Mouse (Mus musculus): ENCODE data around the gene Hpcal4. TPM values are rescaled to one million over a fixed set of nuclear protein-coding genes. Genes with fewer than 3 reads are reported as not detected.
A peak's percentile ranks its signal among the peaks of the same experiment; 100 is the strongest.

The Hpcal4 gene
- polyA plus RNA-seq, 1 experiment from 2014 or later = 19.9 TPM

GRCm38 (mm10) chr4:123213975-123214374 lies 30.9 kb downstream of the Hpcal4 start:
- H3K27me3 ChIP-seq (replicated peaks; ENCODE audit: control insufficient read depth, insufficient read depth, low read length) = no peaks in the 10 kb centered on the region
- no peaks in the 10 kb centered on the region for H3K36me3 ChIP-seq (ENCODE audit: control insufficient read depth, insufficient read depth, low read length)
- H3K27ac ChIP-seq (ENCODE audit: low read depth, low read length) = no peak overlapping the region
- WGBS = 94% methylated on average over 9 of the region's 9 CpGs
- no peaks in the 10 kb centered on the region for H3K9me3 ChIP-seq (replicated peaks; ENCODE audit: control insufficient read depth, low read length)
- H3K4me2 ChIP-seq (ENCODE audit: low read length) = no peak overlapping the region
- H3K4me3 ChIP-seq (ENCODE audit: low read depth, low read length) = no peak overlapping the region
- DNase-seq (ENCODE audit: low spot score) = no peak
- no peak for ATAC-seq
- no peak overlapping the region for H3K9ac ChIP-seq (ENCODE audit: low read length)
- no peaks in the 10 kb centered on the region for H3K4me1 ChIP-seq (ENCODE audit: control insufficient read depth, insufficient read depth, low read length)

DNA sequence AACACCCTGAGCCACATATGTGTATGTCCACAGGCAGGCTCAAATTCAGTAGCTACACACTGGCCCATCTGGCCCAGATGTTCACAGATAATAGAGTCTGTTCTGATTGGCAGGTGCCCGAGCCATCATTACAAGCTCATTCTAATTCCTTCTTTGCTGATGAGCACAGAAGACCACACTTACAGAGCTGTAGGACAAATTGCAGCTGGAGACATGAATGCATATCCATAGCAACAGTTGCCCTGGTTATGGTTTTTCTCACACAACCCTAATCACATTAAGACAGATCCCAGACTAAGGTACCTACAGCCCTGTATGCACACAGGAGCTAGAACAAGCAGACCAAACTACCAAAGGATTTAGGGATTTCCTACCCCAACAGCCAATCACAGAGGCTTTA lies 32.3 kb downstream of the Hpcal4 start:
- H3K36me3 ChIP-seq (ENCODE audit: control insufficient read depth, insufficient read depth, low read length) = no peaks in the 10 kb centered on the region
- 0 out of 2 replicates have a peak overlapping the region, but pooled peaks have one; percentile 60 for H3K27ac ChIP-seq (ENCODE audit: low read depth, low read length)
- ATAC-seq = peak; percentile 63; the same call in 1 of the 2 replicates
- no peaks in the 10 kb centered on the region for H3K9me3 ChIP-seq (replicated peaks; ENCODE audit: control insufficient read depth, low read length)
- H3K9ac ChIP-seq (ENCODE audit: low read length) = no peak overlapping the region
- WGBS = 74% methylated on average over 1 of the region's 1 CpGs
- DNase-seq (ENCODE audit: low spot score) = peak; percentile 55
- no peak overlapping the region for H3K4me2 ChIP-seq (ENCODE audit: low read length)
- H3K4me1 ChIP-seq (ENCODE audit: control insufficient read depth, insufficient read depth, low read length) = no peaks in the 10 kb centered on the region
- no peak overlapping the region for H3K4me3 ChIP-seq (ENCODE audit: low read depth, low read length)
- H3K27me3 ChIP-seq (replicated peaks; ENCODE audit: control insufficient read depth, insufficient read depth, low read length) = no peaks in the 10 kb centered on the region

DNA sequence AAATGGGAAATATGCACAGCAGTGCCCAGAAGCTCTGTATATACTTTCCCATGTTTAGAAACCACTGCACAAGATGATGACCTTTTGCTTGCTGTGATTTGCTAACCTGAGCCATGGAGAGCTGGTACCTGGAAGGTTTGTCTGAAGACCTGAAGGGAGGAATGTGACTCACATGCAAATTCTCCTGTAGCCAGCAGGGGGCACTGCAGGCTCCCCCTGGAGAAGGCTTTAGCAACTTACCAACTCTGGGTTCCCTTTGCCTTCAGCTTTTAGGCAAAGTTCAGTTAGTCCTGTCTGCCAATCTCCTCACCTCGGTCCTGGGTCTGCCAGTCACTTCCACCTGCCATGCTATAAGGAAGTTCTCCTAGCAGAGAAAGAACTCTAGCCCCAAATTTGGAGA lies 33.8 kb downstream of the Hpcal4 start:
- Histone ChIP-seq H3K4me2 (ENCODE audit: low read length) (no peak overlapping the region), H3K36me3 (ENCODE audit: control insufficient read depth, insufficient read depth, low read length) (no peaks in the 10 kb centered on the region), H3K9ac (ENCODE audit: low read length) (no peak overlapping the region), H3K27ac (ENCODE audit: low read depth, low read length) (no peak overlapping the region), H3K27me3 (replicated peaks; ENCODE audit: control insufficient read depth, insufficient read depth, low read length) (no peaks in the 10 kb centered on the region), H3K9me3 (replicated peaks; ENCODE audit: control insufficient read depth, low read length) (no peaks in the 10 kb centered on the region), H3K4me3 (ENCODE audit: low read depth, low read length) (no peak overlapping the region), H3K4me1 (ENCODE audit: control insufficient read depth, insufficient read depth, low read length) (no peaks in the 10 kb centered on the region)
- ATAC-seq (no peak), DNase-seq (ENCODE audit: low spot score) (peak; percentile 45)
- WGBS = 8% methylated on average over 1 of the region's 1 CpGs

DNA sequence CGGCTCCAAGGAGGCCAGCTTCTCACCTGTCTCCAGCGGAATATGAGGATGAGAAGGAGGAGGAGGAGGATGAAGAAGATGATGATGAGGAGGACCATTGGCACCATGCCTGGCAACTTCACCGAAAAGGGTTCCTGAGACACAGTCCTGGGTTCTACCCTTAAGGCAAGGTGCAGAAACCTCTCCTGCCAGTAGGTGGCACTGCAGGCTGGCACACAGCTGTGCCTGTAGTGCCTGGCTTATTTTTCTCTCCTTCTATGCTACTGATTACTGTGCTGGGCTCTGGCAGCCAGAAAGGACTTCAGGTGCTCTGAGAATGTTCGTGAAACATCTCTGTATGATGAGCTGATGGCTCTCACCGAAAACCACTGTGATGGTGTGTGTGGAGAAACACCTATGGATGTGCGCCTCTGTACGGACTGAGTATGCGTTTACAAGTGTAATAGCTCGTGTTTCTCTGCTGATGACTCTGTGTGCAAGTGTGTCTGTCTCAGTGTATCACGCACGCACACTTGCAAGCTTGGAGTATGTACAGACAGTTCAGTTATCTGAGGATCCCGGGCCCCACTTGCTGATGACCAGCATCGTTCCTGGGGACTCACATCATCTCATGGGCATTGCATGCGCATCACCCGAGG lies 36.8 kb downstream of the Hpcal4 start:
- Histone ChIP-seq H3K4me3 (ENCODE audit: low read depth, low read length) (no peak overlapping the region), H3K4me2 (ENCODE audit: low read length) (no peak overlapping the region), H3K27ac (ENCODE audit: low read depth, low read length) (no peak overlapping the region), H3K9me3 (replicated peaks; ENCODE audit: control insufficient read depth, low read length) (no peaks in the 10 kb centered on the region), H3K27me3 (replicated peaks; ENCODE audit: control insufficient read depth, insufficient read depth, low read length) (no peaks in the 10 kb centered on the region), H3K9ac (ENCODE audit: low read length) (no peak overlapping the region), H3K4me1 (ENCODE audit: control insufficient read depth, insufficient read depth, low read length) (no peaks in the 10 kb centered on the region), H3K36me3 (ENCODE audit: control insufficient read depth, insufficient read depth, low read length) (no peaks in the 10 kb centered on the region)
- 76% methylated on average over 15 of the region's 15 CpGs for WGBS
- ATAC-seq (peak; percentile 76), DNase-seq (ENCODE audit: low spot score) (peak; percentile 84)

- H3K27me3 ChIP-seq (replicated peaks; ENCODE audit: control insufficient read depth, insufficient read depth, low read length) = no peaks in the 10 kb centered on the region
- ATAC-seq = no peak
- 89% methylated on average over 4 of the region's 4 CpGs for WGBS
Measured at GRCm38 (mm10) chr4:123220637-123221036, 37.6 kb downstream of the Hpcal4 start.

GRCm38 (mm10) chr4:123223309-123223708 lies 40.3 kb downstream of the Hpcal4 start:
- Histone ChIP-seq H3K4me1 (ENCODE audit: control insufficient read depth, insufficient read depth, low read length) (no peaks in the 10 kb centered on the region), H3K27ac (ENCODE audit: low read depth, low read length) (no peak overlapping the region), H3K9ac (ENCODE audit: low read length) (no peak overlapping the region), H3K4me3 (ENCODE audit: low read depth, low read length) (no peak overlapping the region), H3K36me3 (ENCODE audit: control insufficient read depth, insufficient read depth, low read length) (no peaks in the 10 kb centered on the region), H3K4me2 (ENCODE audit: low read length) (no peak overlapping the region), H3K27me3 (replicated peaks; ENCODE audit: control insufficient read depth, insufficient read depth, low read length) (no peaks in the 10 kb centered on the region), H3K9me3 (replicated peaks; ENCODE audit: control insufficient read depth, low read length) (no peaks in the 10 kb centered on the region)
- no peak for DNase-seq (ENCODE audit: low spot score)
- no peak for ATAC-seq
- WGBS = 41% methylated on average over 3 of the region's 3 CpGs

More at GRCm38 (mm10) chr4:123220637-123221036, 37.6 kb downstream of the Hpcal4 start:
- no peak for DNase-seq (ENCODE audit: low spot score)
- Histone ChIP-seq H3K4me1 (ENCODE audit: control insufficient read depth, insufficient read depth, low read length) (no peaks in the 10 kb centered on the region), H3K4me3 (ENCODE audit: low read depth, low read length) (no peak overlapping the region), H3K27ac (ENCODE audit: low read depth, low read length) (no peak overlapping the region), H3K9ac (ENCODE audit: low read length) (no peak overlapping the region), H3K36me3 (ENCODE audit: control insufficient read depth, insufficient read depth, low read length) (no peaks in the 10 kb centered on the region), H3K4me2 (ENCODE audit: low read length) (no peak overlapping the region), H3K9me3 (replicated peaks; ENCODE audit: control insufficient read depth, low read length) (no peaks in the 10 kb centered on the region)

GRCm38 (mm10) chr4:123225718-123226403 lies 42.8 kb downstream of the Hpcal4 start:
- Histone ChIP-seq H3K4me1 (ENCODE audit: control insufficient read depth, insufficient read depth, low read length) (no peaks in the 10 kb centered on the region), H3K27ac (ENCODE audit: low read depth, low read length) (no peak overlapping the region), H3K27me3 (replicated peaks; ENCODE audit: control insufficient read depth, insufficient read depth, low read length) (no peaks in the 10 kb centered on the region), H3K9ac (ENCODE audit: low read length) (no peak overlapping the region), H3K36me3 (ENCODE audit: control insufficient read depth, insufficient read depth, low read length) (no peaks in the 10 kb centered on the region), H3K4me2 (ENCODE audit: low read length) (no peak overlapping the region), H3K4me3 (ENCODE audit: low read depth, low read length) (no peak overlapping the region), H3K9me3 (replicated peaks; ENCODE audit: control insufficient read depth, low read length) (no peaks in the 10 kb centered on the region)
- 84% methylated on average over 10 of the region's 10 CpGs for WGBS
- DNase-seq (ENCODE audit: low spot score) (no peak), ATAC-seq (no peak)

GRCm38 (mm10) chr4:123227707-123228106 lies 44.7 kb downstream of the Hpcal4 start:
- H3K27ac ChIP-seq (ENCODE audit: low read depth, low read length) = 0 out of 2 replicates have a peak overlapping the region, but pooled peaks have one; percentile 21
- no peaks in the 10 kb centered on the region for H3K4me1 ChIP-seq (ENCODE audit: control insufficient read depth, insufficient read depth, low read length)
- no peak for DNase-seq (ENCODE audit: low spot score)
- WGBS = 40% methylated on average over 4 of the region's 4 CpGs
- no peak overlapping the region for H3K4me2 ChIP-seq (ENCODE audit: low read length)
- H3K9ac ChIP-seq (ENCODE audit: low read length) = no peak overlapping the region
- no peaks in the 10 kb centered on the region for H3K36me3 ChIP-seq (ENCODE audit: control insufficient read depth, insufficient read depth, low read length)
- no peak for ATAC-seq
- H3K27me3 ChIP-seq (replicated peaks; ENCODE audit: control insufficient read depth, insufficient read depth, low read length) = no peaks in the 10 kb centered on the region; the same call in 1 of the 2 replicates
- no peaks in the 10 kb centered on the region for H3K9me3 ChIP-seq (replicated peaks; ENCODE audit: control insufficient read depth, low read length)
- H3K4me3 ChIP-seq (ENCODE audit: low read depth, low read length) = no peak overlapping the region

GRCm38 (mm10) chr4:123228270-123228669 lies 45.2 kb downstream of the Hpcal4 start:
- H3K9ac ChIP-seq (ENCODE audit: low read length) = no peak overlapping the region
- H3K27ac ChIP-seq (ENCODE audit: low read depth, low read length) = 0 out of 2 replicates have a peak overlapping the region, but pooled peaks have one; percentile 21
- no peaks in the 10 kb centered on the region for H3K4me1 ChIP-seq (ENCODE audit: control insufficient read depth, insufficient read depth, low read length)
- DNase-seq (ENCODE audit: low spot score) = no peak
- ATAC-seq = no peak
- 58% methylated on average over 2 of the region's 2 CpGs for WGBS
- H3K4me2 ChIP-seq (ENCODE audit: low read length) = no peak overlapping the region
- H3K4me3 ChIP-seq (ENCODE audit: low read depth, low read length) = no peak overlapping the region
- peaks cover 4% of the 10 kb centered on the region; the same call in 1 of the 2 replicates for H3K27me3 ChIP-seq (replicated peaks; ENCODE audit: control insufficient read depth, insufficient read depth, low read length)
- H3K36me3 ChIP-seq (ENCODE audit: control insufficient read depth, insufficient read depth, low read length) = no peaks in the 10 kb centered on the region
- H3K9me3 ChIP-seq (replicated peaks; ENCODE audit: control insufficient read depth, low read length) = no peaks in the 10 kb centered on the region

Data from forebrain, embryonic 14.5 days (tissue).